Mouse (Mus musculus) hindlimb bud, embryonic 11.5 days (tissue): ENCODE measurements around the gene P3h1.

ENCODE experiments used
- DNase-seq: peaks from one replicate; pipeline ENCODE4 v3.0.0-alpha.2; 2012; ENCODE audit warnings: low read depth, low spot score; ENCODE audit errors: extremely low spot score

P3h1 gene

GRCm38 (mm10) chr4:119234348-119234747 is 1.6 kb downstream of the P3h1 start:
- DNase-seq = no peak

DNA sequence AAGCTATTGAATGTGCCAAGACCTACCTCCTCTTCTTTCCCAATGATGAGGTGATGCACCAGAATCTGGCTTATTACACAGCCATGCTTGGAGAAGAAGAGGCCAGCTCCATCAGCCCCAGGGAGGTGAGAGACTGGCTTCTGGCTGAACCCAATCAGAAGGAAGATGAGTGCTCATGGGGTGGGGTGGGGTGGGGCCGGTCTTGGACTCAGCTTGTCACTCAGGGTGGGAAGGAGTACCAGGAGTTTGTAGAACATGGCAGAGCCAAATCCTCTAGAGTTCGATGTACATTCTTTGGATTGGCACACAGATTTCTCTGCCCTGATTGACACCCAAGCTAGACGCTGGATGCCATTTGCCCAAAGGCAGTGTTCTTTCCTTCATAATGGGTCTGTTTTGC is 5.9 kb downstream of the P3h1 start:
- DNase-seq = no peak

- peak; percentile 61 for DNase-seq
These were observed 6.5 kb downstream of the P3h1 start for GRCm38 (mm10) chr4:119239181-119239682.

GRCm38 (mm10) chr4:119241664-119242063 is 8.9 kb downstream of the P3h1 start:
- no peak for DNase-seq

GRCm38 (mm10) chr4:119242571-119242970 is 9.9 kb downstream of the P3h1 start:
- DNase-seq = no peak

DNA sequence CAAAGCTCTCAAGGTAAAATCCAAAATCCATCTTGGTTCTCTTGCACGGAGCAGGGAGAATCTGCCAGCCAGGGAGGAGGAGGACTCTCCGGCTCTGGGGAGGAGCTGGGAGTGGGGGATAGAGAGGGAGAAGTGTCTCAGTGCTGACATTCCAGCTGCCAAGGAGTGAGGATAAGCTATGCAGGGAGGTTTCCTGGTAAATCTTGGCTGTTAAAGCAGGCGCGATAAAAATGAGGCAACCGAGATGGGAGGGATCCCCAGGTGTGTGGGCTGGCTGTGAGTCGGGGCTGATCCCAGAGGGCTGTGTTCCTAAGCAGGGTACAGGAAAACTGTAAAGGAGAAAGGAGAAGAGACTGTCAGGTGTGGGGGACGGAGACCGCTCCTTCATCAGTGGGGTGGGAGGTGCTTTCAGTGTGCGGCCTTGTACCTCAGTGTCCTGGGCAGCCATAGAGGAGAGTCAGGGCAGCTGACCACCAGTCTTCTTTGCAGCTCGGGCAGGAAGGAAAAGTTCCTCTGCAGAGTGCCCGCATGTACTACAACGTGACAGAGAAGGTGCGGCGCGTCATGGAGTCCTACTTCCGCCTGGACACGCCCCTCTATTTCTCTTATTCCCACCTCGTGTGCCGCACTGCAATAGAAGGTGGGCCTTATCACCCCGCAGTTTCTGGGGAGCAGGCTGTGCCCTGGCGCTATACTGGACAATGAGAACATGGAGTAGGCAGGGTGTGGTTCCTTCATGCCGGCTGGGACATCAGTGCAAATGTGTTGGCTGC is 11.9 kb downstream of the P3h1 start:
- no peak for DNase-seq

GRCm38 (mm10) chr4:119245556-119245955 is 12.8 kb downstream of the P3h1 start:
- no peak for DNase-seq

DNA sequence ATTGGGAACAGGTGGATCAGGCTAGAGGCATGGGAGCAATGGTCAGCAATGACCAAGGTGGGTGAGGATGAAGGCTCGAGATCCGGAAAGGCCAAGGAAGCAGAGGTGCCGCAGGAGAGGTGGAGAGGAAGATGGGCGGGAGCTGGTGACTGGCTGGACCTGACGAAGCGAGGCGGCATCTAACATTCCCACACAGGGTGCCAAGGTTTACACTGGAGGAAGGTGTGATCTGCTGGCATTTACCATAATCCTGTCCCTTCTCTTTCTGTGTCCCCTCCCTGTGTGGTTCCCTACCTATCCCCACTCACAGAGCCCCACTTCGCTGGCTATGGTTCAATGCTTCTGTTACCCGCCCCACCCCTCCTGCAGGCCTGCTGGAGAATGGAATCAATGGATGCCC is 13.2 kb downstream of the P3h1 start:
- no peak for DNase-seq

DNA sequence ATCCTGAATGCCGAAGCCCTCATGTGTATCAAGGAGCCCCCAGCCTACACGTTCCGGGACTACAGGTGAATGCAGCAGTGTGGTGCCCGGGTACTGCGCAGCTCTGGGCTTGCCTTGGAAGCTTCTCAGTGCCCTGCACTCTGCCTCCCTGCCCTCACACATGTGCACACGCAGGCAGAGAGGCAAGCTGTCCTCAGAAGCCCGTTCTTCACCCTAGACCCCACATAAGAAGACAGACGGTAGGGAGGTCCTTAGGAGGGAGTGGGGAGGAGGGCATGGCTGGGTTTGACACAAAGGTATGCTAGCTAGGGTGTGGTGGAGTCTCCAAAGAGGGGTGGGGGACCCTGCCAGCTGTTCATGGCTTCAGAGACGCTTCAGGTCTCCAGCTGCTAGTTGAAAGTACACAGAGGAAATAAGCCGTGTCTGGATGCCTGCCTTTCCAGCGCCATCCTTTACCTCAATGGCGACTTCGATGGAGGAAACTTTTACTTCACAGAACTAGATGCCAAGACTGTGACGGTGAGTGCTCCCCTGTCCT is 14.0 kb downstream of the P3h1 start:
- DNase-seq = no peak

GRCm38 (mm10) chr4:119247462-119248235 is 14.9 kb downstream of the P3h1 start:
- DNase-seq = no peak

DNA sequence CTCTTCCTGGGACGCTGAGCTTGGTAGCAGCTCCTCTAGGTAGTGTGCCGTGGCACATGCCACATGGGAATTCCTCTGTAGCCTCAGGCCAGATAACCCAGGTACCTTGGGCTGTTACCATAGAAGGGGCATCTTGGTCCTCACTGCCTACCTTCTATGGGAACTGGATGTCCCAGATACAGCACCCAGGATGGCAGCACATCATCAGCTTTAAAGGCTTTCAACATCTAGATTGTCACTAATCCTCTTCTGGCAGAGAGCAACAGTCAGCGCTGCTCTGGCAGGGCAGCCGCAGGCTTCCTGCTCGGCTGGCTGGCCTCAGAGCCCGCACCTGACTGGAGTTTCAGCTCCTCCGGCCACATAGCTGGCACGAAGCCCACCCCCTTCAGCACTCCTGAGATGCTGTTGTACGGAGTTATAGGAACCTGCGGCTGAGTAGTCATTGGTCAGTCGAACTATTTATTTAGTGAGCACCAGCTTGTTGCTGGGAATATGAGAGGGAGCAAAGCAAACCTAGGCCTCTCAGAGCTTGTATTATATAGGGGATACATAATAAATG is 15.8 kb downstream of the P3h1 start:
- DNase-seq = no peak

DNA sequence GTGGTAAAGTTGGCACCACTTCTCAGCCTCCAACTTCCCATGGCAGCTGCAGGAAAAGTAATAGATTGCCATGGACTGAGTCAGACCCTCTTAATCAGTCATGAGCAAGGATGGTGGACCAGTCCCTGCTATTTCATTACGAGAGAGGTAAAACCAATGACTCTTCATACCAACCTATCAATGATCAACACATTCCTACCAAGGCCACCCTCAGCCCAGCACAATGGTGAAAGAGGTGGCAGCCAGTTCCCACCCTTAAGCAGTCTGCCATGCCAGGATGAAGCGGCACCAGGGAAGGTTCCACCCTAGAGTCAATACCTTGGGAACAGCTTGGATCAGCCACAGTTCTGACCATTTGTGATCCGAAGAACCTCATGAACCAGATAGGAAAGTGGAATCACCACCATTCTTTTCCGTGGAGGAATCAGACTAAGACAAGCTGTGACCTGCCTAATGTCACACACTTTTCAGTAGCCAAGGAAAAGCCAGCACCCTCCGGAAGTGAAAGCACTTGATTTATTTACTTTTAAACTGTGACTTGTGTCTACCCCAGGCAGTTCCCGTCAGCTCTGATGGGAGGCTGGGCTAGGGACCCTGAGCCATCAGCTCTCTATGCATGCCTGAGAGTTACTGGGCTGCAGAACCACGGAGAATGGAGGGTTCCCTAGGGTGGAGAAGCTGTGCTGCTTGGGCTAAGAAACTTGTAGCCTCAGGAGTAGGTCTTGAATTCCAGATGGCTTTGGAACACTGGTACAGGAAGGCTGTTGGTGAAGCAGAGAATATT is 19.5 kb downstream of the P3h1 start:
- DNase-seq = no peak

DNA sequence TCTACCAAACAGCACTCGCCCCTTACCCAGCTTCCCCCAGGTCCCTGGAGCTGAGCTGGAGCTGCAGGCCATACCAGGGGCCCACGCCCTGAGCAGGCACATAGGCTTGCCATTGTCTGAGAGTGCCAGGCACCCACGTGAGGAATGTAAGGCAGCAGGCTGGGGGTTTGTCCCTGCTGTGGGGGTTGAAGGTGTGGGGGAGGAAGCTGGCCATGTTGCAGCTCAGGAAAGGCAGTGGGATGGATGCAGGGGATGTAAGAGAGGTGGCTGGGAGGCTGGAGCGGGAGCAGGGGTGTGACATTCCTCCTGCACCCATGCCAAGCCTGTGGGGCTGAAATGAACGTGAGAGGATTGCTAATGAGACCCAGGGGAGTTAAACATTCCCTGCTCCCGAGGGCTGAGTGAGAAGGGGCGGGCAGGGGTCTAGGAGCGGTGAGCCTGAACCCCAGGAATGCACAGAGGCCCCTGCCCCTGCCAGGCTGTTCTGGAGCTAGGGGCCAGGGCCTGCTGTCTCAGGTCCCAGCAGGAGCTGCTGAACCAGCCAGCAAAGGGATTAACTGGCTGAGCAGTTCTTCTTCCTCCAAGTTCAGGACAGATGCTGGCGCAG is 21.4 kb downstream of the P3h1 start:
- DNase-seq = no peak

GRCm38 (mm10) chr4:119255351-119255750 is 22.6 kb downstream of the P3h1 start, which contains the start of gene Cldn19:
Cldn19 (plus strand) TSS chr4:119255414.
- DNase-seq = no peak

GRCm38 (mm10) chr4:119257083-119257482 is 24.4 kb downstream of the P3h1 start:
- no peak for DNase-seq

DNA sequence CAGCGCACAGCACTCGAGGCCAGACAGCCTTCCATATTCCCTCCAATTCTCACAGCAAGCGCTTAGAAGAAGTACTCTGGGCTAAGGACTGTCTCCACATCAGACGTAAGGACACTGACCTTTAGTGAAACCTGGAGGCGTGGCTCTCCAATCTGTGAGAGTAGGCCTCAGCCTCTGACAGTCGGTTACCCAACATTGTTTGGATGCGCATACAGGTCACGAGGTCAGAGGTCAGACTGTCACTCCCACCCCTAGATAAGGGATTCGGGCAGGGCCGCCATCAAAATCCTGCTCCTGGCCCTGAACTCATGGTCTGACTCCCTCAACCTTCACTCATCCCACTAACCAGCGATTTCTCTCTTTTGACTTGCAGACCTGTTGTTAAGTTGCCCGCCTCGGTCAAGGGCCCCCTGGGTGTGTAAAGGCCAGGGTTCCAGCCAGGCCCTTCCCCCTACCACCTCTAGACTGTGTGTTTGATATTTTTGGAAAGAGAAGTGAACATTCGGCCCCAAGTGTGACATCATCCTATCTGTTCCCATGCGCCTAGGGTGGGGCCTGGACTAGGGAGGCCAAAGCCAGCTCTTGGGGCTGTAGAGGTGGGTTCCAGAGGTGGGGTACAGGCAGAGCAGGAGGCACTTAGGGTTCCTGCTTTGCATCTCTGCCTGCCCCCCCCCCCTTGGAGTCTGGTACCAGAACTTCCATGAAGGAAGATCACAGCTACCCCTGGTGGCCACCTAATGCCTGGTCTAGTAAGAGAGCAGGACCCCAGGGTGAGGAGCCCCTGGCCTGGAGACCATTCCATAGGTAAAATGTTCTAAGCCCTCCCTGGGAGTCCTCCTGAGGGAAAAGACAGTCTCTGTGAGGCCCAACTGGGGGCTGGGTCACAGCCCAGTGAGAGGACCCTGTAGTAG is 26.9 kb downstream of the P3h1 start:
- no peak for DNase-seq

DNA sequence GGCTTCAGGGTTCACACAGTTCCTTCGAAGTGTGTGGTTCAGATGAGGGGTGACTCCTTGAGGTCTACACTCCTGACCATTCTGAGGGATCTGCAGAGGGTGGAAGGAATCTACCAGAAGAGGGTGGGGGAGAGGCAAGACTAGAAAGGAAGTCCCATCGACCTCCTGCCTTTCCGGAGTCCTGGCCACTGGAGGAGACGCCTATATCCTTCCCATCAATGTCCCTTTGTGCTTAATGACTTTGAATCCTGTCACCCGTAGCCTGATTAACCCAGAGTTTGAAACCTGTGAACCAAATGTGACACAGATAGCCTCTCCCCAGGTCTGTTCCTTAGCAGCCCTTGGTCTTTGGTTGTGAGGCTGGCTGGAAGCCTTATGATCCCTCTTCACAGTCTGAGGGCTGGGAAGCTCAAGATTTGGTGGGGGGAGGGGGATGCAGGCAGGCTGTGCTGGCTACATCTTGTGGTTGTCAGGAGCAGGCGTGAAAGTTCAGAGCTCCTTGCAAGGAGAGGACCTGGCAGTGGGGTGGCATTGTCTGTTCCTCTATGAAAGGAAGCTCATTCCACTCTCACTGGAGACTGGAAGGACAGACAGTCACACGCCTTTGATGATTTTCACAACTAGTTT is 28.5 kb downstream of the P3h1 start:
- DNase-seq = no peak

- DNase-seq = no peak
These were observed 29.8 kb downstream of the P3h1 start for GRCm38 (mm10) chr4:119262483-119262882.

DNA sequence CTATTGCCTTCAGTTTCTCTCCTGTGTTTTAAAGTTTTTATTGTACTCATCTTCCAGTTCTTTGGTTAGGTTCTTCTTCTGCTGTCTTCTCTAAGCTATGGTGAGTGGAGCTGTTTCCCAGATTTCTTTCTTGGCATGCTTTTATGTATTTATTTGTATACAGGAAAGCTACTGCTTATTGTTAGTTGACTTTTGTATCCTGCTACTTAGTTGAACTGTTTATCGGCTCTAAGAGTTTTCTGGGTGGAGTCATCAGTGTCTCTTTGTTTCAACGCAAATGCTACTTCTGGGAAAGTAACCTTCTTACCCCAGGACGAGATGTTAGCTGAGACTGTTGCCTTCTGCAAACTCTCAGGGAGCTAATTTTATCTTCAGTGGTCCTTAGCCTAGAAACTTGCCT is 30.7 kb downstream of the P3h1 start:
- DNase-seq = no peak
